Mouse (Mus musculus): ENCODE measurements around the gene Mrgpra2b. TPM values are rescaled to one million over a fixed set of nuclear protein-coding genes. Genes with fewer than 3 reads are reported as not detected.
"Not testable (repeated sequence)": the region's sequence is repeated elsewhere in the genome, so short reads cannot be mapped to it uniquely, and the experiment has no call there.

Mrgpra2b gene
- polyA plus RNA-seq (2015; fragmentation: Nextera tagmentation; extraction: Ambion mirVana): 0.13 TPM in 1 of 2 replicates, not detected in the other

GRCm38 (mm10) chr7:47528762-47529161 lies at the start of gene Mrgpra2b:
TSS of gene Mrgpra2b (minus strand) at chr7:47528862.
- no peaks in the 10 kb centered on the region for H3K36me3 ChIP-seq
- H3K9me3 ChIP-seq (replicated peaks): no peaks in the 10 kb centered on the region
- no peak within 1 kb of the TSS for H3K4me2 ChIP-seq
- H3K27me3 ChIP-seq: no peaks in the 10 kb centered on the region
- H3K9ac ChIP-seq: no peak within 1 kb of the TSS
- H3K27ac ChIP-seq: no peak within 1 kb of the TSS
- H3K4me1 ChIP-seq (replicated peaks): no peaks in the 10 kb centered on the region
- H3K4me3 ChIP-seq: no peak within 1 kb of the TSS
- no peak for ATAC-seq (replicated peaks; ENCODE audit: insufficient number of reproducible peaks, insufficient read depth, low FRiP score, low read depth)

- no peak for ATAC-seq (replicated peaks; ENCODE audit: insufficient number of reproducible peaks, insufficient read depth, low FRiP score, low read depth)
- no peaks in the 10 kb centered on the region for H3K4me1 ChIP-seq (replicated peaks)
- H3K36me3 ChIP-seq: no peaks in the 10 kb centered on the region
- H3K27me3 ChIP-seq: no peaks in the 10 kb centered on the region
- H3K4me2 ChIP-seq: no peak overlapping the region
- H3K9ac ChIP-seq: no peak overlapping the region
- H3K27ac ChIP-seq: no peak overlapping the region
- H3K9me3 ChIP-seq (replicated peaks): peaks cover 8% of the 10 kb centered on the region; the same call in 1 of the 2 replicates
- 59% methylated on average over 1 of the region's 1 CpGs for WGBS
- no peak overlapping the region for H3K4me3 ChIP-seq
Measured at GRCm38 (mm10) chr7:47516379-47516778, 12.3 kb downstream of the Mrgpra2b start.

- 62% methylated on average over 2 of the region's 2 CpGs for WGBS
- H3K27ac ChIP-seq: no peak overlapping the region
- no peak overlapping the region for H3K4me3 ChIP-seq
- H3K27me3 ChIP-seq: no peaks in the 10 kb centered on the region
- no peak overlapping the region for H3K9ac ChIP-seq
- ATAC-seq (replicated peaks; ENCODE audit: insufficient number of reproducible peaks, insufficient read depth, low FRiP score, low read depth): no peak
- H3K36me3 ChIP-seq: no peaks in the 10 kb centered on the region
- H3K4me2 ChIP-seq: no peak overlapping the region
- no peaks in the 10 kb centered on the region for H3K4me1 ChIP-seq (replicated peaks)
- peaks cover 8% of the 10 kb centered on the region; the same call in 1 of the 2 replicates for H3K9me3 ChIP-seq (replicated peaks)
Measured at GRCm38 (mm10) chr7:47515050-47515449, 13.6 kb downstream of the Mrgpra2b start.

- 74% methylated on average over 4 of the region's 4 CpGs for WGBS
- Histone ChIP-seq H3K27me3 (no peaks in the 10 kb centered on the region), H3K9me3 (replicated peaks) (peaks cover 5% of the 10 kb centered on the region; the same call in 1 of the 2 replicates), H3K4me2 (no peak overlapping the region), H3K4me1 (replicated peaks) (no peaks in the 10 kb centered on the region), H3K4me3 (no peak overlapping the region), H3K36me3 (no peaks in the 10 kb centered on the region), H3K27ac (no peak overlapping the region), H3K9ac (no peak overlapping the region)
- ATAC-seq (replicated peaks; ENCODE audit: insufficient number of reproducible peaks, insufficient read depth, low FRiP score, low read depth): no peak
Measured at GRCm38 (mm10) chr7:47502953-47503352, 25.7 kb downstream of the Mrgpra2b start.

GRCm38 (mm10) chr7:47491266-47491665 lies 37.4 kb downstream of the Mrgpra2b start:
- H3K9ac ChIP-seq; H3K4me2 ChIP-seq; ATAC-seq (replicated peaks; ENCODE audit: insufficient number of reproducible peaks, insufficient read depth, low FRiP score, low read depth): not testable (repeated sequence)

GRCm38 (mm10) chr7:47489438-47489837 lies 39.2 kb downstream of the Mrgpra2b start:
- not testable (repeated sequence) for H3K27me3 ChIP-seq; ATAC-seq (replicated peaks; ENCODE audit: insufficient number of reproducible peaks, insufficient read depth, low FRiP score, low read depth)

More at GRCm38 (mm10) chr7:47491266-47491665, 37.4 kb downstream of the Mrgpra2b start:
- H3K9me3 ChIP-seq (replicated peaks); H3K27ac ChIP-seq; H3K4me3 ChIP-seq; H3K4me1 ChIP-seq (replicated peaks); H3K27me3 ChIP-seq; H3K36me3 ChIP-seq: not testable (repeated sequence)

GRCm38 (mm10) chr7:47483181-47483580 lies 45.5 kb downstream of the Mrgpra2b start:
- not testable (repeated sequence) for H3K9me3 ChIP-seq (replicated peaks); H3K9ac ChIP-seq; ATAC-seq (replicated peaks; ENCODE audit: insufficient number of reproducible peaks, insufficient read depth, low FRiP score, low read depth); H3K4me3 ChIP-seq; H3K27ac ChIP-seq; H3K36me3 ChIP-seq; H3K4me1 ChIP-seq (replicated peaks); H3K27me3 ChIP-seq; H3K4me2 ChIP-seq

More at GRCm38 (mm10) chr7:47489438-47489837, 39.2 kb downstream of the Mrgpra2b start:
- no CpG with 5 or more reads among the region's 1 CpGs for WGBS
- not testable (repeated sequence) for H3K36me3 ChIP-seq; H3K9ac ChIP-seq; H3K9me3 ChIP-seq (replicated peaks); H3K4me2 ChIP-seq; H3K4me1 ChIP-seq (replicated peaks); H3K27ac ChIP-seq; H3K4me3 ChIP-seq

GRCm38 (mm10) chr7:47473904-47474303 lies 54.8 kb downstream of the Mrgpra2b start:
- not testable (repeated sequence) for H3K4me1 ChIP-seq (replicated peaks); H3K27me3 ChIP-seq; H3K9me3 ChIP-seq (replicated peaks); H3K9ac ChIP-seq; ATAC-seq (replicated peaks; ENCODE audit: insufficient number of reproducible peaks, insufficient read depth, low FRiP score, low read depth); H3K27ac ChIP-seq; H3K4me3 ChIP-seq; H3K36me3 ChIP-seq; H3K4me2 ChIP-seq
- 22% methylated on average over 1 of the region's 3 CpGs for WGBS

- H3K4me2 ChIP-seq; H3K36me3 ChIP-seq; H3K27me3 ChIP-seq; H3K4me3 ChIP-seq; H3K9me3 ChIP-seq (replicated peaks); ATAC-seq (replicated peaks; ENCODE audit: insufficient number of reproducible peaks, insufficient read depth, low FRiP score, low read depth); H3K27ac ChIP-seq; H3K4me1 ChIP-seq (replicated peaks); H3K9ac ChIP-seq: not testable (repeated sequence)
Measured at GRCm38 (mm10) chr7:47465278-47465981, 63.2 kb downstream of the Mrgpra2b start.

GRCm38 (mm10) chr7:47452015-47452414 lies 76.6 kb downstream of the Mrgpra2b start, which contains the start of gene Mrgpra2a:
TSS of gene Mrgpra2a (minus strand) at chr7:47452139.
- H3K4me3 ChIP-seq; H3K9ac ChIP-seq; ATAC-seq (replicated peaks; ENCODE audit: insufficient number of reproducible peaks, insufficient read depth, low FRiP score, low read depth); H3K36me3 ChIP-seq; H3K27ac ChIP-seq; H3K9me3 ChIP-seq (replicated peaks); H3K27me3 ChIP-seq; H3K4me2 ChIP-seq; H3K4me1 ChIP-seq (replicated peaks): not testable (repeated sequence)
- no CpG with 5 or more reads among the region's 1 CpGs for WGBS

GRCm38 (mm10) chr7:47445729-47446128 lies 82.9 kb downstream of the Mrgpra2b start:
- H3K27ac ChIP-seq; ATAC-seq (replicated peaks; ENCODE audit: insufficient number of reproducible peaks, insufficient read depth, low FRiP score, low read depth); H3K4me1 ChIP-seq (replicated peaks); H3K4me2 ChIP-seq; H3K4me3 ChIP-seq; H3K9me3 ChIP-seq (replicated peaks); H3K36me3 ChIP-seq; H3K27me3 ChIP-seq; H3K9ac ChIP-seq: not testable (repeated sequence)

- WGBS: 10% methylated on average over 1 of the region's 2 CpGs
- not testable (repeated sequence) for H3K9me3 ChIP-seq (replicated peaks); H3K4me2 ChIP-seq; ATAC-seq (replicated peaks; ENCODE audit: insufficient number of reproducible peaks, insufficient read depth, low FRiP score, low read depth); H3K4me3 ChIP-seq; H3K36me3 ChIP-seq; H3K27ac ChIP-seq; H3K27me3 ChIP-seq; H3K4me1 ChIP-seq (replicated peaks); H3K9ac ChIP-seq
Measured at GRCm38 (mm10) chr7:47436463-47436862, 92.2 kb downstream of the Mrgpra2b start.

All from heart, embryonic 15.5 days (tissue).